Mouse (Mus musculus): ENCODE data around the gene Stmn3. TPM values are rescaled to one million over a fixed set of nuclear protein-coding genes. Genes with fewer than 3 reads are reported as not detected.
A peak's percentile ranks its signal among the peaks of the same experiment; 100 is the strongest.
"Not testable (repeated sequence)": the region's sequence is repeated elsewhere in the genome, so short reads cannot be mapped to it uniquely, and the experiment has no call there.

Gene Stmn3
- polyA plus RNA-seq, 1 experiment from 2014 or later, result 986 TPM

DNA sequence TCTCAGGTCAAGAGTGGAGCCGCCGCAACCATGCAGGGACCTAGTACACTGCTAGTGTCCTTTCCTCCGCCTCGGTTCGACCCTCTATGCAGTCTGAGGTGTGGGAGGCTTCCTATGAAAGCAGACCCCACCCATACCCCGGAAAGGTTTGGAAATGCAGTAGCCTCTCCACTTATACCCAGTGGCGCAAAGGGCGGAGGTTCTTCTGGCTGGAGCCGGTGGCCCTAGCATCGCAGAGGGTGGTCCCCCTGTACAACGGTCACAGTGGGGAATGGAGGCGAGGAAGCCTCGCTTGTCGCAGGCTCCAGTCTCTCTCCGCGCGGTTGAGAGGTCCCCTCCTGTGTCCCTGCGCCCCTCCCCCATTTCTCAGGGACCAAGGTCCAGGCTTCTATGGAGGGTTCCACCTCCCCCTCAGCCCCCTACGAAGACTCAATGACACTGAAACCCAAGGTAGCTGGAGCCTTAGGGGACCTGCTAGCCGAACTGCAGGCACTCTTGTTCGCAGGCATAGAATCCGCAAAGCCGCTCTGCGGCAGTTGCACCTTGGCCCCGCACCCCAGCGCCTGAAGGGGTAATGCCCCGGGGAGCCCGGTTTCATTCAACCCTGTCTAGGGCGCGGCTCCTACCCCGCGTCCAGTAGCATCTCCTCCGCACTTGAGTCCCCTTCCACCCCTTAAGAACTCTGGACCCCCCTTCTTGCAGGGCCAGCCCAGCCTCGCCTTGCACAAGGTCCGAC lies 788 bp downstream of the Stmn3 start:
- H3K9ac ChIP-seq (replicated peaks), result peak overlapping the region; percentile 91
- H3K4me2 ChIP-seq (replicated peaks), result peak overlapping the region; percentile 61
- H3K36me3 ChIP-seq, result peaks cover 10% of the 10 kb centered on the region
- peak overlapping the region; percentile 69 for H3K4me3 ChIP-seq
- H3K27ac ChIP-seq (replicated peaks), result peak overlapping the region; percentile 96
- ATAC-seq (replicated peaks), result peak; percentile 86
- under 1% methylated on average over 35 of the region's 35 CpGs for WGBS
- H3K9me3 ChIP-seq, result no peaks in the 10 kb centered on the region
- peaks cover 18% of the 10 kb centered on the region for H3K4me1 ChIP-seq
- no peaks in the 10 kb centered on the region for H3K27me3 ChIP-seq

DNA sequence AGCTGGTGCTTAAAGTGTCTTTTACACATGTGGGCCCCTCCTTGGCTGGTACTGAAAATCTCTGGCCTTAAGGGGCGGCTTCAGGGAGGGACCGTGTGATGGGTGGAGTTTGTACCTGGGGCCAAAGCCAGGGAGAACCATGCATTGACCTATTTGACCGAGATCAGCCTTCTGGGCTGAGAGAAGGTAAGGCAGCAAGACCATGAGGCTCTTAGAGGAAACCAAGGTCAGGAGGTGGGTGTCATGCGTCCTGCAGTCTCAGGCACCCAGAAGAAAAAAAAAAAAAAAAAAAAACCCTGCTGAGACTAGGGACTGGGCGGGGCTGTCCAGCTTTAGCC lies 1.3 kb downstream of the Stmn3 start:
- Histone ChIP-seq H3K27ac (replicated peaks) (peak overlapping the region; percentile 96), H3K9ac (replicated peaks) (peak overlapping the region; percentile 91), H3K36me3 (peaks cover 15% of the 10 kb centered on the region), H3K4me2 (replicated peaks) (peak overlapping the region; percentile 61), H3K4me3 (peak overlapping the region; percentile 69), H3K4me1 (peaks cover 18% of the 10 kb centered on the region), H3K9me3 (no peaks in the 10 kb centered on the region), H3K27me3 (no peaks in the 10 kb centered on the region)
- WGBS, result 14% methylated on average over 5 of the region's 5 CpGs
- ATAC-seq (replicated peaks), result no peak

- WGBS, result 71% methylated on average over 3 of the region's 3 CpGs
- Histone ChIP-seq H3K4me1 (peaks cover 20% of the 10 kb centered on the region), H3K4me3 (peak overlapping the region; percentile 69), H3K27ac (replicated peaks) (no peak overlapping the region), H3K9ac (replicated peaks) (peak overlapping the region; percentile 91), H3K27me3 (no peaks in the 10 kb centered on the region), H3K36me3 (peaks cover 21% of the 10 kb centered on the region), H3K9me3 (no peaks in the 10 kb centered on the region), H3K4me2 (replicated peaks) (peak overlapping the region; percentile 61)
- ATAC-seq (replicated peaks), result no peak
These were observed 1.9 kb downstream of the Stmn3 start for GRCm38 (mm10) chr2:181312435-181312834.

GRCm38 (mm10) chr2:181307144-181307804 lies 7.0 kb downstream of the Stmn3 start:
- no peak overlapping the region for H3K4me3 ChIP-seq

GRCm38 (mm10) chr2:181304944-181305343 lies 9.4 kb downstream of the Stmn3 start:
- no peaks in the 10 kb centered on the region; the same call in 1 of the 2 replicates for H3K27me3 ChIP-seq
- peaks cover 45% of the 10 kb centered on the region for H3K36me3 ChIP-seq
- H3K9me3 ChIP-seq, result no peaks in the 10 kb centered on the region
- ATAC-seq (replicated peaks), result no peak
- H3K4me2 ChIP-seq (replicated peaks), result no peak overlapping the region
- no peak overlapping the region for H3K27ac ChIP-seq (replicated peaks)
- no peak overlapping the region for H3K4me3 ChIP-seq
- H3K9ac ChIP-seq (replicated peaks), result no peak overlapping the region
- H3K4me1 ChIP-seq, result peaks cover 11% of the 10 kb centered on the region
- 72% methylated on average over 1 of the region's 1 CpGs for WGBS

More at GRCm38 (mm10) chr2:181307144-181307804, 7.0 kb downstream of the Stmn3 start:
- Histone ChIP-seq H3K4me2 (replicated peaks) (0 out of 2 replicates have a peak overlapping the region, but pooled peaks have one; percentile 10), H3K9ac (replicated peaks) (no peak overlapping the region), H3K9me3 (no peaks in the 10 kb centered on the region), H3K4me1 (peaks cover 17% of the 10 kb centered on the region), H3K27me3 (no peaks in the 10 kb centered on the region; the same call in 1 of the 2 replicates), H3K36me3 (peaks cover 43% of the 10 kb centered on the region), H3K27ac (replicated peaks) (no peak overlapping the region)
- ATAC-seq (replicated peaks), result peak; percentile 77
- 12% methylated on average over 30 of the region's 30 CpGs for WGBS

GRCm38 (mm10) chr2:181302041-181302440 lies 12.3 kb downstream of the Stmn3 start:
- H3K36me3 ChIP-seq, result peaks cover 20% of the 10 kb centered on the region
- 31% methylated on average over 3 of the region's 3 CpGs for WGBS
- no peak overlapping the region for H3K4me3 ChIP-seq
- no peak overlapping the region for H3K9ac ChIP-seq (replicated peaks)
- no peak overlapping the region for H3K27ac ChIP-seq (replicated peaks)
- no peak overlapping the region for H3K4me2 ChIP-seq (replicated peaks)
- H3K27me3 ChIP-seq, result no peaks in the 10 kb centered on the region; the same call in 1 of the 2 replicates
- H3K9me3 ChIP-seq, result no peaks in the 10 kb centered on the region
- ATAC-seq (replicated peaks), result no peak
- peaks cover 5% of the 10 kb centered on the region; the same call in 1 of the 2 replicates for H3K4me1 ChIP-seq

- Histone ChIP-seq H3K9me3 (no peaks in the 10 kb centered on the region), H3K4me1 (peaks cover 21% of the 10 kb centered on the region), H3K4me2 (replicated peaks) (no peak overlapping the region), H3K27me3 (no peaks in the 10 kb centered on the region), H3K4me3 (no peak overlapping the region), H3K9ac (replicated peaks) (no peak overlapping the region), H3K27ac (replicated peaks) (no peak overlapping the region), H3K36me3 (no peaks in the 10 kb centered on the region)
- ATAC-seq (replicated peaks), result no peak
- WGBS, result 92% methylated on average over 1 of the region's 1 CpGs
These were observed 23.4 kb downstream of the Stmn3 start for GRCm38 (mm10) chr2:181290937-181291336.

DNA sequence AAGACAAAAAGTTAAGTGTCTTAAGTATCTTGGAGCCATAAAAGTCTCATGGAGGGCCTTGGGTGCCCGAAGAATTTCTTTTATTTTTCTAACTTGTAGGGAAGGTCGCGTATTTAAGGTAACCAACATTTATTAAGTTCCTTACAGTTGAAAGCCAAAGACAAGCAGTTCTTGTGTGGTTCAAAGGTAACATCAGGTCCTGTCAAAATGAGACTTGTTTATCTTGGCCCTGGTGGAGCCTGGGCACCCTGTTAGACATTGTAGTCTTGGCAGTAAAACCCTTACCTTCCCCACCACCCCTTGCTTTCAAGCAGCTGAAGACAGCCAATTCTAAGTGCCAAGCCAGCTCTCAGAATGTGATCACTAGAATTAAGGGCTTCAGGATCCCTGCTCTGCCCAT lies 25.6 kb downstream of the Stmn3 start:
- Histone ChIP-seq H3K4me2 (replicated peaks) (peak overlapping the region; percentile 70), H3K4me3 (peak overlapping the region; percentile 85), H3K4me1 (peaks cover 23% of the 10 kb centered on the region), H3K36me3 (no peaks in the 10 kb centered on the region), H3K27me3 (no peaks in the 10 kb centered on the region), H3K9me3 (no peaks in the 10 kb centered on the region), H3K27ac (replicated peaks) (no peak overlapping the region), H3K9ac (replicated peaks) (no peak overlapping the region)
- no peak for ATAC-seq (replicated peaks)
- 88% methylated on average over 3 of the region's 3 CpGs for WGBS

- peak within 1 kb of the TSS; percentile 70 for H3K4me2 ChIP-seq (replicated peaks)
- peaks cover 23% of the 10 kb centered on the region for H3K4me1 ChIP-seq
- not testable (repeated sequence) for H3K36me3 ChIP-seq, H3K27me3 ChIP-seq, H3K9me3 ChIP-seq
- peak within 1 kb of the TSS; percentile 96 for H3K9ac ChIP-seq (replicated peaks)
- H3K27ac ChIP-seq (replicated peaks), result peak within 1 kb of the TSS; percentile 97
- H3K4me3 ChIP-seq, result peak within 1 kb of the TSS; percentile 85
- ATAC-seq (replicated peaks), result peak; percentile 97
- under 1% methylated on average over 29 of the region's 38 CpGs for WGBS
These were observed 26.3 kb downstream of the Stmn3 start, which contains the start of gene Gmeb2 for GRCm38 (mm10) chr2:181287958-181288350. Gene Gmeb2 (minus strand): TSS chr2:181288035.

GRCm38 (mm10) chr2:181287338-181287957 lies 26.9 kb downstream of the Stmn3 start:
- peak overlapping the region; percentile 85 for H3K4me3 ChIP-seq
- H3K9me3 ChIP-seq, result no peaks in the 10 kb centered on the region
- peak; percentile 89 for ATAC-seq (replicated peaks)
- H3K36me3 ChIP-seq, result 0 out of 2 replicates have a peak, but pooled peaks cover 3% of the 10 kb centered on the region
- H3K27me3 ChIP-seq, result no peaks in the 10 kb centered on the region
- peak overlapping the region; percentile 97 for H3K27ac ChIP-seq (replicated peaks)
- H3K4me2 ChIP-seq (replicated peaks), result peak overlapping the region; percentile 70
- H3K9ac ChIP-seq (replicated peaks), result peak overlapping the region; percentile 96
- H3K4me1 ChIP-seq, result peaks cover 23% of the 10 kb centered on the region
- under 1% methylated on average over 41 of the region's 71 CpGs for WGBS

DNA sequence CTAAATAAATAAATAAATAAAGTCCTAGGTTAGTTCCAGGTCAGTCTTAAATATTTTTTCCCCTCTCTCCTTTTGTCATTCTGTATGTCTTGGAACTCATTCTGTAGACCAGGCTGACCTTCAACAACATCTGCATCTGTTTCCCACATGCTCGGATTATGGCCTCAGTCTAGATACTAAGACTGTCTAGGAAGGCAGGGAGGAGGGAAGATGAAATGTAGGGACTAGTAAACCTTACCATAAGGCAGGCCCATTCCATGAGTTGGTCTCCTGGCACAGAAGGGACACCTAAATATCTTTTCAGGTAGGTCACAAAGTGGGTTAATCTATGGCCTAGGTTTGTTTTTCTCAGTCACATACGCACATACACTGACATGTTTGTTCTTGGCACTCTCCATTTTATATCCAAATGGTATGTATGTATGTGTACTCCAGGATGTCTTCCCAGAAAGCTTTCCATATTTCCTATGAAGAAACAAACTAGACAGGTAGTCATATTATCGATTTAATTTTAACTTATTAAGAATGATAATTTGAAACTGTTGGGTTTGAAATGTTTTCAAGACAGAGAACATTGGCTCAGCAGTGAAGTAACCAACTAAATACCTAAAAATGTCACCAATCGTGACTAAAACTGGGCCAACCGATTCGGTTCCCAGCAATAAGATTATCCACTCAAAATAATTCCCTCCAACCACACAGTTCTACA lies 27.5 kb downstream of the Stmn3 start:
- Histone ChIP-seq H3K4me2 (replicated peaks) (peak overlapping the region; percentile 70), H3K27ac (replicated peaks) (peak overlapping the region; percentile 97), H3K4me1 (peaks cover 25% of the 10 kb centered on the region), H3K36me3 (0 out of 2 replicates have a peak, but pooled peaks cover 3% of the 10 kb centered on the region), H3K9ac (replicated peaks) (peak overlapping the region; percentile 96), H3K27me3 (no peaks in the 10 kb centered on the region), H3K9me3 (no peaks in the 10 kb centered on the region), H3K4me3 (peak overlapping the region; percentile 85)
- ATAC-seq (replicated peaks), result no peak
- 55% methylated on average over 6 of the region's 6 CpGs for WGBS

All from forebrain, embryonic 15.5 days (tissue).